ENCODE assay signal across 24 mouse cellular contexts in the genomic region with DNA sequence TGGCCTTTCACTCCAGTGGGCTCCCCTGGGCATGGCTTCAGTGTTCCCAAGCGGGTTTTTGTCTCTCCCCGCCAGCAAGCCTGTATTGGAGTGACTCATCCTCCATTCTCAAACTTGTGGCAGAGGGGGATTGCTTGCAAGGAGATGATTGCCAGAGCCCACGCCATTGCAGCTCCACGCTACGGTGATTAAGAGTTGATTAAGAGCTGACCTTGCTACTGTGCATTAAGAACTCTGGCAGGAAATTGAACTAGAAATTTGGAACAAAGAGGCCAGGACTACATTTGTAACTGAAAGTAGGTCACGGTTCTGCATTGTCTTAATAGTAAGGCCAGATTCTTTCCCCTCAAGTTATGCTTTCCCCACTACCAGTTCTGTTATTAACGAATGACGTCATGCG. TPM values are rescaled to one million over a fixed set of nuclear protein-coding genes. Genes with fewer than 3 reads are reported as not detected.
A peak's percentile ranks its signal among the peaks of the same experiment; 100 is the strongest.
DNase-seq lines count a peak whose midpoint lies in the region; ATAC-seq lines count a peak whose summit lies in the region.
"Had no signal": no experiment of that assay in that cellular context is flagged by ENCODE, and none has a peak within 500 bp of the region (broad histone marks: within the 10 kb centered on the region; RNA-seq: fewer than 3 reads in every experiment).

No protein-coding gene starts in this region.

- no peak for ATAC-seq in embryonic facial prominence, embryonic 14.5 days (ENCODE audit: low read depth)
- ATAC-seq: activated CD4-positive, CD25-positive, alpha-beta regulatory T cell, adult 4 months; forebrain, embryonic 16.5 days; hindbrain, embryonic 16.5 days; inflammation-experienced regulatory T-cells, adult 6 months; intestine, postnatal 0 days had no signal

- no peak overlapping the region for H3K4me2 ChIP-seq in embryonic facial prominence, embryonic 14.5 days (ENCODE audit: low read depth, low read length)
- H3K4me2 ChIP-seq: embryonic facial prominence, embryonic 12.5 days; forebrain, embryonic 12.5 days; heart, embryonic 13.5 days; hindbrain, embryonic 12.5 days had no signal

- no peak overlapping the region for H3K4me3 ChIP-seq in embryonic facial prominence, embryonic 14.5 days (ENCODE audit: low read depth, low read length)
- H3K4me3 ChIP-seq in embryonic facial prominence, embryonic 10.5 days, result no peak overlapping the region
- H3K4me3 ChIP-seq: embryonic facial prominence, embryonic 12.5 days; forebrain, embryonic 12.5 days; heart, embryonic 13.5 days; hindbrain, embryonic 12.5 days had no signal

- no peaks in the 10 kb centered on the region for H3K36me3 ChIP-seq in embryonic facial prominence, embryonic 14.5 days (ENCODE audit: control insufficient read depth, insufficient read depth, low read length)
- H3K36me3 ChIP-seq in embryonic facial prominence, embryonic 10.5 days (replicated peaks), result no peaks in the 10 kb centered on the region
- H3K36me3 ChIP-seq: embryonic facial prominence, embryonic 12.5 days; forebrain, embryonic 12.5 days; heart, embryonic 13.5 days; hindbrain, embryonic 12.5 days had no signal

- H3K27me3 ChIP-seq in embryonic facial prominence, embryonic 14.5 days (replicated peaks; ENCODE audit: control insufficient read depth, insufficient read depth, low read length), result no peaks in the 10 kb centered on the region
- no peaks in the 10 kb centered on the region for H3K27me3 ChIP-seq in embryonic facial prominence, embryonic 10.5 days (replicated peaks; ENCODE audit: low read depth, poor library complexity, severe bottlenecking)
- H3K27me3 ChIP-seq: CH12.LX; embryonic facial prominence, embryonic 12.5 days; forebrain, embryonic 12.5 days; heart, embryonic 13.5 days; hindbrain, embryonic 12.5 days had no signal

- WGBS in embryonic facial prominence, embryonic 14.5 days, result 73% methylated on average over 9 of the region's 9 CpGs
- WGBS in embryonic facial prominence, embryonic 10.5 days, result 81% methylated on average over 9 of the region's 9 CpGs

- H3K9ac ChIP-seq in embryonic facial prominence, embryonic 14.5 days (ENCODE audit: low read depth, low read length), result no peak overlapping the region
- H3K9ac ChIP-seq: embryonic facial prominence, embryonic 12.5 days; forebrain, embryonic 12.5 days; heart, embryonic 13.5 days; hindbrain, embryonic 12.5 days had no signal

- peak; percentile 4 for DNase-seq in embryonic facial prominence, embryonic 14.5 days (ENCODE audit: low spot score)
- no peak for DNase-seq in embryonic facial prominence, embryonic 10.5 days (ENCODE audit: low spot score)
- DNase-seq in MN1 (ENCODE audit: low spot score), result peak; percentile 91
- peak; percentile 9 for DNase-seq in NIH3T3 (ENCODE audit: low read depth)
- DNase-seq in retina, embryonic 14.5 days (ENCODE audit: low spot score), result peak; percentile 55
- no peak for DNase-seq in right cerebral cortex, postnatal 14 days
- no peak for DNase-seq in lung, postnatal 14 days
- DNase-seq: adrenal gland, adult 8-10 months; cerebellum, adult 18-20 months; cerebellum, postnatal 10 days; embryo, embryonic 11 days; gastrocnemius, postnatal 14 days; heart, postnatal 36 days had no signal

- no peak overlapping the region for H3K27ac ChIP-seq in embryonic facial prominence, embryonic 14.5 days (replicated peaks; ENCODE audit: low read depth, low read length)
- no peak overlapping the region for H3K27ac ChIP-seq in embryonic facial prominence, embryonic 10.5 days (replicated peaks)
- H3K27ac ChIP-seq: embryonic facial prominence, embryonic 12.5 days; forebrain, embryonic 12.5 days; heart, embryonic 13.5 days; hindbrain, embryonic 12.5 days had no signal

- no peaks in the 10 kb centered on the region for H3K9me3 ChIP-seq in embryonic facial prominence, embryonic 14.5 days (ENCODE audit: control insufficient read depth, low read length)
- no peaks in the 10 kb centered on the region for H3K9me3 ChIP-seq in embryonic facial prominence, embryonic 10.5 days
- H3K9me3 ChIP-seq: embryonic facial prominence, embryonic 12.5 days; forebrain, embryonic 12.5 days; heart, embryonic 13.5 days; hindbrain, embryonic 12.5 days had no signal

- H3K4me1 ChIP-seq in embryonic facial prominence, embryonic 14.5 days (ENCODE audit: control insufficient read depth, insufficient read depth, low read length), result no peaks in the 10 kb centered on the region
- no peaks in the 10 kb centered on the region for H3K4me1 ChIP-seq in embryonic facial prominence, embryonic 10.5 days
- H3K4me1 ChIP-seq: embryonic facial prominence, embryonic 12.5 days; forebrain, embryonic 12.5 days; heart, embryonic 13.5 days; hindbrain, embryonic 12.5 days had no signal

RNA-seq across cellular contexts. Expression of gene Gpr6, which starts 16.5 kb away (rescaled TPM):
- not detected in 2 replicates for polyA plus RNA-seq in embryonic facial prominence, embryonic 14.5 days (2014; fragmentation: Nextera tagmentation; extraction: Ambion mirVana)
- not detected in 2 replicates for polyA plus RNA-seq in embryonic facial prominence, embryonic 10.5 days (2016; fragmentation: Nextera tagmentation; extraction: Ambion mirVana)
- polyA plus RNA-seq: activated CD4-positive, CD25-positive, alpha-beta regulatory T cell, adult 4 months; embryonic facial prominence, embryonic 12.5 days; heart, embryonic 13.5 days; heart, postnatal 0 days; inflammation-experienced regulatory T-cells, adult 6 months; intestine, postnatal 0 days had no signal

Comparison
In these comparisons a context has a peak if more than half of its experiments do, and no peak if none do; other contexts are left out.
1. DNase-seq: peak in embryonic facial prominence, embryonic 14.5 days (single experiment), MN1 (single experiment), NIH3T3 (single experiment) and retina, embryonic 14.5 days (single experiment); none in embryonic facial prominence, embryonic 10.5 days (single experiment), right cerebral cortex, postnatal 14 days (single experiment) and lung, postnatal 14 days (single experiment).